Mouse (Mus musculus) ovary, postnatal 14 days (tissue): Measurements from ENCODE around the gene Pon3.

Experiments
- DNase-seq: peaks from one replicate; pipeline ENCODE4 v3.0.0; 2022; ENCODE audit warnings: low spot score

Gene Pon3

DNA sequence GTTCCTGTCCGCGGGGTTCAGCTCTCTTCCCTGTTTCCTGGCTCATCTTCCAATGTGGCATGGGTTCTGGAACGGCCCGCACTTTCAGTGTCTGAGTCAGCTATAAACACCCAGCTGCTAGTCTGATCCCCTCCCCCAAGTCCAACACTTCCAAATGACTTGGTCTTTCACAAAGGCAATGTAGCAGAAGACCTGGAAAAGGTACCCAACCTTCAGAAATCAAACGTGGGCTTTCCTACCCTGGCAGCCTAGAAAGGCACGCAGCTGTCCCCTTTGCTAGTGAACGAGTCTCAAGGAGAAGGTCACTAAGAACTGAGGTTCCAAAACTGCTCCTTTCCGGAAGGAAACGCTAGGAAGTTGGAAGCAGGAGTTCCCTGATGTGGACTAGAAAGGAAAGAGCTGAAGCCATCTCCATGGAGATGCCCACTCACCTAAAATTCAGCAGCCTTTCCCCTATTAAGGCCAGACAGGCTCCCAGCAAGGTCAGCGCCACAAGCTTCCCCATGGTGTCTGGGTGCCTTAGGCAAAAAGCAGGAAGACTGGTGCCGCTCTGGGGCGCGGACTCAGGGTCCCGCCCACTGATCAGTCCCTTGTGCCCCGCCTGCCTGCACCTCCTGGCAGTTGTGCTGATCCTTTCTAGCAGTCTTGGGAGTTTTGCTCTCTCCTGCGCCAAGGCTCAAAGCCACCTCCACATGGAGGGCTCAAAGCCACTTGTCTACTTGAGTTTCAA lies at the start of gene Pon3:
TSS of gene Pon3 (minus strand) at position 565 of the 730 bp plus-strand sequence.
- DNase-seq, result peak; percentile 31

DNA sequence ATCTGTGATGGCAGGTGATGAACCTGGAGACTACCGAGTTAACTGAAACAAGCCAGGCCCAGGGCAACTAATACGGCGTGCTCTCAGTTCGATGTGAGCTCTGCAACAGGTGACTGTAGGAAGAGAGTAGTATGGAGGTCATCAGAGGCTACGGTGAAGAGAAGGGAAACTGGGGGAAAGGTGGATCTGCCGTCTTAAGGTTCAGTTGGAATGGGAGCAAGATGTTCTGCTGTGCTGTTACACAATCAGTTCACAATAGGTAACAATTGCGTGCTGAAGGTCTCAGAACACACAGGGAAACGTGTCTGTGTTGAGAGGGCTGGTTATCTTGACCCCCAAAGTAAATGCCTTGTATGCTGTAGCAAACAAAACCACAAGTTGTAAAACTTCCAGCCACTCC lies 48.9 kb upstream of the Pon3 start:
- no peak for DNase-seq

DNA sequence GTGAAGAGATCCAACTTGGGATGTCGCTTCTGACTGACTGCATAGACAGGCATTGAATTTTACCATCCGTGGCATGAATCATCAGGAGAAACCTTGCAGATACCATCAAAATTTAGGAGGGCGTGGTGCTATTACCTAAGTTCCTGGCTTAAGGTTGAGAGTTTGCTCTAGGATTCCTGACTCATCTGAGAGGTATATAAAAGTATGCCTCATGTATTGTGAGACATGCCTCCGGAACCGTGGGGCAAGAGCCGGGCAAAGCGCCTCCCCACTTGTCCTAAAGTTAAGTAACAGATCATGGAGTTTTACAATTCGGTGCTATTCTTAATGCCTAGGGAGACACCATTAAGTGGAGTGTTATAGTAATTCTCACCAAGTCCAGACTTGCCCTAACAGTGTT lies 44.5 kb upstream of the Pon3 start:
- DNase-seq, result no peak

DNA sequence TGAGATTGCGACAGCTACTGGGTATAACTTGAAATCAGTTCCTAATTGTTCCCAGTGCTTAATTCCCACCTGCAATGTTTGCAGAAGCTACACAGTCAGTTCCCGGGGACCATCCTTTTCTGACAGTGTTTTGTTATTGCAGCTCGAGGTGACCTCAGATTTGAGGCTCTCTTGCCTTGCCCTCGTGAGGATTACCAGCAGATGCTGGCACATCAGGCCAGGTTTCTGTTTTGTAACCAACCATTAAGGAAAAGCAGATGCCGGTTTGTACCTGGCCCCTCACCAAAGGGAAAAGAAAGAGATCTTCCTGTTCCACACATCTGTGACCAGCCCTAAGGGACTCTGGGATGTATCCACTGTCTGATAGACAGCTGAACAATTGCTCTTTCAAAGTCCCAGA lies 43.5 kb upstream of the Pon3 start:
- DNase-seq, result no peak

DNA sequence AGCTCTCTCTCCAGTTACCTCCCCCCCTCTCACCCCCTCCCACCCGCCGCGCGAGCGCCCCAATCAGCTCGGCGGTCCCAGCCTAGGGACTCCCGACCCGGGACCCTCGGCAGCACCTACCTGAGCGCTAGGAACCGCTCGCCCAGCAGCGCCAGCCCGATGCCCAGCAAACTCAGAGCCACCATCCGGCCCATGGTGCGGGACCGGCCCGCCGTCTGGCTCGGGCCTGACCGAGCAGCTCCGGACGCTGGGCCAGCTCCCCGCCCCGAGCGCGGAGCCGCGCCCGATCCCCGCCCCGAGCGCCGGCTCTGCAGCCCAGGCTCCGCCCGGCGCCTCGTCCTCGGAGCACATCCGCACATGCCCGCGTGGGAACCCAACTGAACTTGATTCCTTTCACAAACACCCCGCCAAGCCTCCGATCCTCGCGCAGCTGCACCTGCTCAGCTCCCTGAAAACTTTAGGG lies 42.0 kb upstream of the Pon3 start, which contains the start of gene Pon2:
TSS of gene Pon2 (minus strand) at position 364 of the 463 bp plus-strand sequence.
- peak; percentile 71 for DNase-seq

DNA sequence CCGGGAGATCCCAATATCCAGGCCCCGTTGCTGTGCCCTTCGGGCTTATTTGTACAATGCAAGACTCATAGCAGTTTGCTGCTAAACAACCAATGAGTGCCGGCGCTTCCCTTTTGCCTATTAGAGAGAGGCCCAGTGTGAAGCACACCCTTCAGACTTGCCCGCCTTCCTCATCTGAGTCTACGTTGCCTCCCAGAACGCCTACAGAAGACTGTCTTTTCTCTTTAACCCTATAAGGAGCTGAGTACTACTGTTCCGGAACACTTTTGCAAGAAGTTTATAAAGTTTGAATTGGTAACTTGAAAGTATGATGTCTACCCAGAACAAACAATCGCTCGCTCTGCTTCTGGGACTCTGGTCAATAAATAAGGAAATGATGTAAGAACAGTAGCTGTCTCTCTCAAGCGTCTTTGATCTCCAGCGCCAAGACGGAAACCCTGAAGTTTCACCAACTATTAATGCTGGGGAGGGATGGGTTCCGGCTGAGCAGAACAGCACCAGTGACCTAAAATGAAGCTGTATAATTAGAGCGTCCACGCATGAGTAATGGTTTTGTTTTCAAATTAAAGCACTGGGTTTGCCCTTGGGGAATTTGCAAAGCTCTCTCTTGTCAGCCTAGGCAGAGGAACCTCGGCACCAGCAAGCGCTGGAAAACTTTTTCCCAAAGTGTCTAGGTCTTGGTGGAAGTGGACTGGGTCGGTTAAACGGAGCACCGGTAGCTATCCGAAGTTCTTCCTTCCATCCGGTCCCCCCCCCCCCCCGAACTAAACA lies 41.4 kb upstream of the Pon3 start:
- DNase-seq, result peak; percentile 15

DNA sequence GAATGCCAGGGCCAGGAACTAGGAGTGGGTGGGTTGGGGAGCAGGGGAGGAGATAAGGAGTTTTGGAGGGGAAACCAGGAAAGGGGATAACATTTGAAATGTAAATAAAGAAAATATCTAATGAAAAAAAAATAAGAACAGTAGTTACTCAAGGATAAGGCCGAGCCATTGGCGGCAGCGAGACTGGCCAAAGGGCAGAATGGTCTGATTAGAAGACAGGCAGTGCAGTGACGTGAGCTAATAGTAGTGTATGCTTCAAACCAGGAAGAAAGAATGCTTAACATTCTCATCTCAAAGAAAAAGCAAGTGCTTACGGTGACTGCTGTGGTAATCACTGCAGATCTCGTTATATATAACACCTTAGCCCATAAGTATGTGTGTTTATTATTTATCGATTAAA lies 40.0 kb upstream of the Pon3 start:
- no peak for DNase-seq

DNA sequence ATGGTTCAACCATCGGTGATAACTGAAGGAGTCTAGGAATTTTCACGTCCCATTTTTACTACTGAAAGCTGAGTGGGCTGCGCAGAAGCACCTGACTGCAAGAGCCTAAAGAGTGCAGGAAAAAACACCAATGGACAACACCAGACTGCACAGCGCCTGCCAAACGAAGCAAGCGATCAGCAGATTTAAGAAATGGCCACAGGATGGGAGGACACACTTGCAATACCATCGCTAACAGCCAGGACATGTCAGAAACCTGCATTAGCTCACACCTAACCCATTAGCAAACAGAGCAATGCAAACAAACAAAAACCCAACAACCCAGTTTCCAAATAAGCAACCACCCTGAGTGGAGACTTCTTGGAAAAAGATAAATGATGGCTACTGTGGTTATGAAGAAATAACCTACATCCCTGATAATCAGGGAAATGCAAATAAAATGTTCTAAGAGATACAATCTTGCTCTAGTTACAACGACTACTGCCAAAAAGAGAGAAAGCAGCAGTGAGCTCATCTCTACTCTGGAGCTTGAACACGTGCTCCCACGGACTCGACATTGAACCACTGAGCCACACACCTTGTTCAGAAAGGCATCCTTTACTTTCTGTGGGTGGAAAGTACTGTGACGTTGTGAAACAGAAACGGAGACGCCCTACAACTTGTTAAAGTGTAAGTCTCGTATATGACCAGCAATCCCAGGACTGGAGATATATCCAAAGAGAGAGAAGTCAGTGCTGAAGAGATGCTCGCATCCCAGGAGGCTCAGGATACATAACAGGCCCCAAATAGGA lies 38.8 kb upstream of the Pon3 start:
- no peak for DNase-seq

DNA sequence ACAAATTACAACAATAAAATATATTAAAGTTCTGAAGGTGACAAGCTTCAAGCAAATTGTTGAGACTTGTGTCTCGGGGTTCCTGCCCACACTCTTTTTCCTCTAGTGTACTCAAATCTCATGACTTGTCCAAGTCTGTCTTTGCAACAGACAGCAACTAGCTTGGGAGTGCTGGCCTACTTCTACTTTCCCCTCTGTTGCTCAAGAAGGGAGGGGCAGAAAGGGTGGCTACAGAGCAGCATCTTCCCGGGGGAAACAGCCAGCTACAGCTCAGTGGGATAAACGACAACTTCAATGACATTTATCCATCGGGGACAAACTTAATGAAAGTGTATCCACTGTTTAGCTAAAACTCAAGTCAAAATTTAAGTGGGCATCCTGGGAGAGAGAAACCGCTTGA lies 36.8 kb upstream of the Pon3 start:
- no peak for DNase-seq

DNA sequence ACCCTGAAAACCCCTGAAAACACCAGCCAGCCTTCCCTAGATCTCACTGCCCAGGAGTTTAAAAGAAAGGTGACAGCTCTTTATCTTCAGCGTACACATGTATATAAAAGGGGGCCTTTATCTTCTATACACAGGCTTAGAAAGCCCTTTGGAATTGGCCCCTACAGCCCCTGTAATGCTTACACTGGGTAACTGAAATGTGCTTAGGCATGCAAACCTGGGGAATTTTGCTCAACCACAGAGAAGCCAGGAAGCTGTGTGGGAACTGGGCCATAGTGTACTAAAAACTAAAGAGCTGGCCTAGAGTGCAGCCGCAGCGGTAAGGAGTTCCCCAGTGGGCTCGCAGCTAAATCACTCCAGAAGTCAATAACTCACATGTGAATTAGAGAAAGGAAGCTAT lies 35.4 kb upstream of the Pon3 start:
- DNase-seq, result no peak

DNA sequence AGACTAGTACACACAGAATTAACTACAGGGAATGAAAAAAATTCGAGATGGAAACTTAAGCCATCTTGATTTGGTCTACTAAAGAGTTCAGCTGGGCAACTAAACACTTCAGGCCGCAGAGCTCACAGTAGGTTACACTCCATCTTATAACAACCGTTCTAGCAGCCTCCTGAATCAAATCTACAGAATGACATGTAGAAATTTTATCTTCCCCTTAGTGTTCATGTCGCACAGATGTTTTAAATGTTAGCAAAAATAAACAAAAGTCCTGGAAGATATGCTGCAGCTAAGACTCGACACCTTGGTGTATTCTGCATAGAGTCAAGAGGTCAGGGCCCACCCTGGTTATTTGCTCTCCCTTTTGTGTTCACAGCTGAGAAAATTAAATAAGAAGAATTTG lies 31.8 kb upstream of the Pon3 start:
- DNase-seq, result no peak

DNA sequence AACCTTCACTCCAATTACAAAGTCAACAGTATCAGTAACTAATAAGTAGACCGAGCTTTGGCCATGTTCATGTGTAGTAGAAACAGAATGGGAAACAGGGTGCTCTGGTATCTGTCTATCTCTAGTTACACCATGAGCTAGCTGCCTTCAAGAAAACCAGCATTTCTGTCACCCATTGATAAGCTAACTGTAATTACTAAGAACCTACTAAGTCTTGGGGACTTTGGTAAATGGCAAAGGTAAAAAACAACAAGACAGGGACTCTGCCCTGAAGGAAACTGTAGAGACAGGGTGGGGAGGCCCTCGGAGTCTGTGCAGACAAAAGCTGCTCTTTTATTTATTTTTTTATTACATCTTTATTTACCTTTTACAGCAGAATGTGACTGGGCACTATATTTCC lies 31.3 kb upstream of the Pon3 start:
- DNase-seq, result no peak

DNA sequence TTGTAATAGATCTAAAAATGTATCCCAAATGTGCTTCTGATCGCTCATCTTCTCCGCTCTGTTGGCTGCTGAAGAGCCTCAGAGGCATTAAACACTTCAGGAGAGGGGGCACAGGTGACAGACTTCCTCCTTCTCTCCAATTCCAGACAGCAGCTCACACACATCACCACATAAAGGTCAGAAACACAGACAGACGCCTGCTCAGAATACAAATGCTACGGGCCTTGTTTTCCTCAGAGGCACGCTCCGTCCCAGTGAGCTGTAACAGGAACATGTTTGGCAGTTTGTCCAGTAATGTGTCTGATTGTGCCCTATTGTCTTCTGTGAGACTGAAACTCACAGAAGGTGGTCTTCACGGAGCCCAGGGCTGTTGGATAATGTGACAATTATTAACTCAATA lies 26.3 kb upstream of the Pon3 start:
- DNase-seq, result no peak

DNA sequence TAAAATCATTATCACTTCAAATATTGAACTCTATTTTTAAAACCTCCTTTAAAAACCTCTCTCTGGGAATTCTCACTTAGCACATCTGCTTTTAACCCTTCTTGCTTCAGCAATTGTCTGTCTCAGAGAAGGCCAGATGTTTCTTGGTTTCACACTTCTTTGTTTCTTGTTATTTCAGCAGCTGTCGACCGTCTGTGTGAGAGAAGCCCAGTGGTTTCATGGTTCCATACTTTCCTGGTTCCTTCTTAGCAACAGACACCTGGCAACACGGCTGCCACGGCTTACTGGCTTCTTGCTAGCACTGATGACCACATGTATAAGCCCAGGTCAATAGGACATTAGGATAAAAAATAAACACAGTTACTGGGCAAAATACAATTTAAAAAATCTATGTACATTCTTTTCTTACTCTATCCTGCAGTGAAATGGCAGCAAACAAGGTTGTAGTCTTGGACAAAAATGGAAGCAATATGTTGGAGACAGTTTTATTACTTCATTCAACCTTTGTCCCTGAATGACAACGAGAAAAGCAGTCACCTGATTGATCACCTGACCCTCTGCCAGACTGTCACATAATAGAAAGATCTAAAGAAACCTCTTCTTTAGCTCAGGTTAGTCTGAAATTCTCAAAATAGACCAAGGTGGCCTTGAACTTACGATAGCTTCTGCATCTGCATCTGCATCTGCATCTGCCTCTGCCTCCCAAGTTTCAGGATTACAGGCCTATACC lies 24.7 kb upstream of the Pon3 start:
- no peak for DNase-seq

DNA sequence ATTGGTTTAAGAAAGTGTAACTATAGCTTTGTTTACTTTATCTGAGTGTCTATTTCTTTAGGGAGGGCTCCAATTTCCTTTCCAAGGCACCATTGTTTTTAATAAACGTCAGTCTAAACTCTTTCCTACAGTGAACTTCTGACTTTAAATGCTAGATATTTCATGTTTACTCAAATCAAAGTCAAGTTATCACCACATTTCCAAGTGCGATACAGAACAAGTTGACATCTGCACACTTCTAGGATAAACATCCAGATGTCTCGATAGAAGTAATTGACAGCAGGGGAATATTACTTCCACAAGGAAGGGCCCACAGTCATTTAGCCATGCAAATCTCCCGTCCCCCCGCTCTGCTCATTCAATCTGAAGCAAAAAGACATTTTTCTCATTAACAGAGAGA lies 21.9 kb upstream of the Pon3 start:
- DNase-seq, result no peak

DNA sequence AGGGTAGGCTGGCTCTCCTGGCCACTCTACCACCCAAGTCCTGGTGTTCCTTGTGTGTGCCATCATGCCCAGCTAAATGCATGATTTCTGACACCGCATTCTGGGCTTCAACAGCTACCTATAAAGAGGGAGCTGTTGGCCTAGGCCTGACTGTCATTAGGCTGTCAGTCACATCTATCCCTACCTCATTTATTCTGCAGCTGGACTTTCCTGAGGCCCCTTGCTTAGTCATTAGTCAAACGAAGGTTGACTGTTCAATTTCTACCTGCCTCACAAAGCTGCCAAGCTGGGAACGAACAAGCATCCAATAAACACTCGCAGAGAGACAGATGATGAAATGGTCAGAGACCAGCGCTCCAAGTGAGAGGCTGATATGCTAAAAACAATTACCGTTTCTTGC lies 13.6 kb upstream of the Pon3 start:
- no peak for DNase-seq

DNA sequence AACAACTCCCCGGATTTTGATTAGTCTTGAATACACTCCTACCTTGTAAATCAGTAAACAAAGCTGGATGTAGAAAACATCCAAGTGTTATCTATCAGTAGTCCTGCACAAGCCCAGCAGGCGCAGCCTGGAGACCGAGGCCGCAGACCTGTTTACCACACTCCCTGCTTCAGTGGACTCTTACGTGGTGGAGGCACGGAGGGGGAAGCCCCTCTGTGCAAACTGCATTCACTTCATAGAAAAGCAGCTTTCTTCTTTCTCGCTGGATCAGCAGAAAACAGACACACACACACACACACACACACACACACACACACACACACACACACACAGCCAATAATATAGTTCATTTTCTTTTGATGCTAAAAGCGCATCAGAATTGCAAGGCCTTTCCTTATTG lies 8.7 kb upstream of the Pon3 start:
- DNase-seq, result no peak

DNA sequence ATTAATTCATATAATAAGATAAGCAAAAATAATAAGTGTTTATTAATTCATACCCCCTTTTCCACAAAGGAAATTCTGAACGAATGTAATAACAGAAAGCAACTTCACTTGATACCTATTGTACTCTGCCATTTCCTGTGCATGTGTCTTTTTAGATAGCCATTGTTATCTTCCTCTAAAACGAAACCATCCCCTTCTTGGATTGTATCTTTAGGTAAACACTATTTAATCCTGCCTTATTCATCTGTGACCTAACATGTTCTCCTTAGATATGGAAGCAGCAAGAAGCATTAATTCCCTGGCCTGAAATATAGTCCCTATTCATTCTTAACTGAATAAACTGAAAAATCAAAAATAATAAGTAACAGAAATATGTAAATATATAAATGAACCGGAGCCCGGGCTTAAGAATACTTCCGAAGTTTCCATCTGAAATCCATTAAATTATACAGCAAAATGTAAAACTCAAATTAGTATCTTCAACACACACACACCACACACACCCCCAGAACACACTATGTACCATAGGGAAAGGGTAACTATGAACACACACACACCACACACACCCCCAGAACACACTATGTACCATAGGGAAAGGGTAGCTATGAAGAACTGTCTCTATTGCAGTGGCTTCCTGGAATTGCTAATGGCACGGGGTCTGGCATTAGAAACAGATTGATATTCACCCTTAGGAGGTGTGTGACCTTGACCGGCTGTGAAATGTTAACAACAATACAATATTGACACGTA lies 7.3 kb upstream of the Pon3 start:
- no peak for DNase-seq

DNA sequence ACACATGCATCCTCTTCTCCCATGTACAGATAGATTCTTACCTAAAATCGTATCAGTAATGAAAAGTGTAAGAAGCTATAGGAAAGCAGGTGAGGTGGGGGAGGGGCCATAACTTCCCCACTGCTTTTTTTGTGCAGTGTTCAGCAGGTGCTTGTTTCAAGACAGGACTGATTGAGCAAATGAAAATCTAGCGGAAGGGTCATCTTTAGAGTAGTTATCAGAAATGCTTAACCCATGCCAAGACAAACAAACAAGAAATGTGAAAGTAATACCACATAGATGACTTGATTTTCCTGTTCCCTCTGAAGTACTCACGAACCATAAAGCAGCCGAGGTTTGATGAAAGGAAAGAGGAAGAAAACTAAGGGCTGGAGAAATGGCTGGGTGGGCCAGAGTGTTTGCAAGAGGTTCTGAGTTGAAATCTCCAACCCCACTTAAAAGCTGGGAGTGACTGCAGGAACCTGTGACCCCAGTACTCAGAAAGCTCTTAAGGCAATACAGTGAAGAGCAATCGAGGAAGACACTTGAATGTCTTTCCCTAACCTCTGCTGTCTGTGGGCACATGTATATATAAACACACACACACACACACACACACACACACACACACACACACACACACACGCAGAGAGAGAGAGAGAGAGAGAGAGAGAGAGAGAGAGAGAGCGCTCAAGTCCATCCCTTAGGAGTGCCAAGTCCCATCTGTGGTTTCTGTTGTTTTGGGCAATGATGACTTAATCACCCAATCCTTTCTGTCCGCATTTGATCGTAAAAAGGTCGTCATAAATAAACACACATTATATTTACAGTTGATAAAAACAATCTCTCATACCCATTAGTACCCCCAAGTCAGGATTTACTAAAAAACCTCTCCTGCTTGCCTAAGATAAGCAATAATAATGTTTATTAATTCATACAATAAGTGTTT lies 6.5 kb upstream of the Pon3 start:
- DNase-seq, result no peak

DNA sequence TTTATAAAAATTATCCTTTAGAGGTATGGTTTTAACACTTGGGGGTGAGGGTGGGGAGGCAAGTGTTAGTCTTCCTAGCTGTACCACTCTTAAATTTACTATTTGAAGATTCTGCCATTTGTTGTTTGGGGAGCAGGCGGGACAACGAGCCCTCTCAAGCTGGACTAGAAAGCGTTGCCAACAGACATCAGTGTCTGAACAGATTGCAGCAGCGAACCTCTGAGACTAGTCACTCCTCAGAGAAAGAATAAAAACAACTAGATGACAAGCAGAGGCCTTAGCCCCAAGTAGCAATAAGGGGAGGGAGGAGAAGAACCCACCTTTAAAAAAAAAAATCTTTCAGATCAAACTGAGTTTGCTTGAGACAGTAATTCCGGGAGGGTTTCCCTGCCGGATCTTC lies 795 bp downstream of the Pon3 start:
- DNase-seq, result no peak
